Mouse (Mus musculus): ENCODE data around the gene Sycp2. TPM values are rescaled to one million over a fixed set of nuclear protein-coding genes. Genes with fewer than 3 reads are reported as not detected.

Gene Sycp2
- polyA plus RNA-seq, 1 experiment = 0.11 TPM

Other genes starting within 250 kb of the Sycp2 start
- gene Ppp1r3d, start 6.8 kb upstream of the Sycp2 start, polyA plus RNA-seq (2012; rRNA removed) = 3.8 and 4.2 TPM in 2 replicates
- gene Fam217b, start 6.8 kb upstream of the Sycp2 start, polyA plus RNA-seq (2012; rRNA removed) = 4.5 and 5.6 TPM in 2 replicates
- gene Cdh26, start 22.8 kb upstream of the Sycp2 start, polyA plus RNA-seq (2012; rRNA removed) = 0.22 and 0.28 TPM in 2 replicates